Mouse (Mus musculus) midbrain, postnatal 0 days (tissue): ENCODE data around the gene Tex44. TPM values are rescaled to one million over a fixed set of nuclear protein-coding genes. Genes with fewer than 3 reads are reported as not detected.

Source experiments
- ATAC-seq: fragments of 200-750 bp; cut with Nextera tagmentation; 2 replicates; pipeline ENCODE4 v1.8.0; 2017; ENCODE audit warnings: moderate number of reproducible peaks, mild to moderate bottlenecking, moderate TSS enrichment, moderate library complexity; ENCODE audit not compliant: low FRiP score
- DNase-seq: peaks from one replicate; pipeline ENCODE4 v3.0.0-alpha.2; 2015; ENCODE audit warnings: low spot score
- H3K27ac ChIP-seq: fragments of 300-500 bp; sonication (generic); 2 replicates; pipeline ENCODE4 v1.5.1; 2014; ENCODE audit warnings: low read depth, mild to moderate bottlenecking, low read length, mixed read lengths
- H3K27me3 ChIP-seq: fragments of 300-500 bp; sonication (generic); 2 replicates; pipeline ENCODE4 v1.6.1; 2014; ENCODE audit warnings: low read length, control low read depth, mixed read lengths; ENCODE audit not compliant: insufficient read depth
- H3K36me3 ChIP-seq: fragments of 300-500 bp; sonication (generic); 2 replicates; pipeline ENCODE4 v1.6.1; 2014; ENCODE audit warnings: low read length, control low read depth, mixed read lengths; ENCODE audit not compliant: insufficient read depth
- H3K4me1 ChIP-seq: fragments of 300-500 bp; sonication (generic); 2 replicates; pipeline ENCODE4 v1.6.1; 2014; ENCODE audit warnings: mild to moderate bottlenecking, control low read depth, antibody characterized with exemption, low read length, mixed read lengths; ENCODE audit not compliant: insufficient read depth
- H3K4me2 ChIP-seq: fragments of 300-500 bp; sonication (generic); 2 replicates; pipeline ENCODE4 v1.6.1; 2014; ENCODE audit warnings: low read depth, mild to moderate bottlenecking, low read length, mixed read lengths; ENCODE audit not compliant: poor library complexity, severe bottlenecking
- H3K4me3 ChIP-seq: fragments of 300-500 bp; sonication (generic); 2 replicates; pipeline ENCODE4 v1.5.1; 2014; ENCODE audit warnings: low read depth, mild to moderate bottlenecking, low read length, moderate library complexity
- H3K9ac ChIP-seq: fragments of 300-500 bp; sonication (generic); replicated peaks from 2 replicates; pipeline ENCODE4 v1.6.1; 2014; ENCODE audit warnings: mild to moderate bottlenecking, low read length, moderate library complexity, mixed read lengths; ENCODE audit not compliant: poor library complexity, severe bottlenecking
- H3K9me3 ChIP-seq: fragments of 300-500 bp; sonication (generic); 2 replicates; pipeline ENCODE4 v1.6.1; 2016; ENCODE audit warnings: low read length, control low read depth
- CTCF ChIP-seq: IDR thresholded peaks from 2 replicates; pipeline ENCODE4 v1.5.1; 2016; ENCODE audit warnings: antibody characterized with exemption, mild to moderate bottlenecking
- WGBS: fragments of 180-500 bp; shearing (Covaris S2); extraction: QIAGEN DNeasy Blood & Tissue Kit; methylation state at CpG from one replicate; pipeline ENCODE4 v1.1.7; 2014; 5-methylcytosine and 5-hydroxymethylcytosine counted together
- polyA plus RNA-seq: library from polyadenylated mRNA; unstranded; fragments of >200 nt; fragmentation: Nextera tagmentation; extraction: Ambion mirVana; gene quantifications from 2 replicates; pipeline ENCODE4 v1.2.1, GENCODE M21; 2015
- total RNA-seq: library from RNA; depleted of rRNA; stranded (reverse); fragments of >200 nt; gene quantifications from 2 replicates; pipeline ENCODE4 v1.2.3, GENCODE M21; 2014

Tex44 gene
- total and polyA plus RNA-seq, 2 experiments from 2014 or later = not detected

DNA sequence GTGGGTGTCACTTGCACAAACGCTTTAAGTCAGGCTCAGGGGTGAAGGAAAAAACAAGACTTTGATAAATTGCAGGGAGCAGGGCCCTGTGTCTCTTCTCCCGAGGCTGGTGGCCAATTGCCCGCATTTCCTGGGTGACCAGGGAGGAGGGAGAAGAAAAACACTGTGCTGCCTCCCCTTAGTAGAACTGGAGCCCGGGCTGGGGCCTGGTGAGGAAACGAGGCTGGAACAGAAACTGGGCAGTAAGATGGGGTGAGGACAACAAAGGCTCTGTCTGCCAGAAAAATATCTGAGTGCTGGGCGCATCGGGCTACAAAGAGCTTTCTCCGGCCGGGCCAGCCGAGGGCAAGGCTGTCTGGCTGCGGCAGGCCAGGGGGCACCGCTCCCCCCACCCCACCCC is 7.9 kb downstream of the Tex44 start:
- TF ChIP-seq CTCF = no peak
- H3K27me3 ChIP-seq = no peaks in the 10 kb centered on the region
- peak overlapping the region; percentile 96 for H3K27ac ChIP-seq
- 2% methylated on average over 11 of the region's 12 CpGs for WGBS
- ATAC-seq (peak; percentile 64), DNase-seq (peak; percentile 83)
- H3K9me3 ChIP-seq = no peaks in the 10 kb centered on the region
- peaks cover 6% of the 10 kb centered on the region; the same call in 1 of the 2 replicates for H3K4me1 ChIP-seq
- H3K4me2 ChIP-seq = peak overlapping the region; percentile 86
- no peaks in the 10 kb centered on the region for H3K36me3 ChIP-seq
- H3K4me3 ChIP-seq = peak overlapping the region; percentile 42
- peak overlapping the region; percentile 74 for H3K9ac ChIP-seq

DNA sequence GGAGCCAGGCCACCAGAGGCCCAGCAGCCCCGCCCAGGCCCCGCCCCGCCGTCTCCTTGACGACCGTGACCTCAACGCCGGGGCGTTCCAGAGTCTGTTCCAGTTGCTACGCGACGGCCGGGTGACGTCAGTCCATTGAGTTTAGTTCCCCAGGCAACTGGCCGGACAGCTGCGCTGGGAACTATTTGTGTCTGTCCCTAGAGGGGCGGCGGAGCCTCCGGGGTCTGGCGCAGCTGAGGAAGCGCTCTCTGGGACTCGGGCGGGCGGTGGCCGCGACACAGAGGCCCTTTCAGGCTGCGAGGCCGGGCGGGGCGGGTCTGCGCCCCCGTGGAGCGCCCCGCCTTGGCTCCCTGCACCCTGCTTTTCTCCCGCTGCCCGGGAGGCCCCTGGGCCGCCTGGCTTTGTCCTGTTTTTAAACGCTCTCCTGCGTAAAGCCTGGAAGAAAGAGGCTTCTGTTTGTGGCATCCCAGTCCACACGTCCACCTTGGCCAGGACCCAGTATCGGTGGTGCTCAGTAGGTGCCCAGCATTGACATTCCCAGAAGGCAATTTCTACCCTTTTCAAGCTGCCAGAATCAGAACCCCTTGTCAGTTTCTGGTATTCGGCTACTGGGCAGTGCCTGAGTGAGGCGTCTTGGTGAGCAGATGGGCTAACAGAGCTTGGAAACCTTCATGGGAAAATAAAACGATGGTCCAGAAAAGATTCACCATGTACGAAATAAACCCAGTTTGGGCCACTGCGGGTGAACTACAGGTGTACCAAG is 8.5 kb downstream of the Tex44 start:
- TF ChIP-seq CTCF = no peak
- Histone ChIP-seq H3K4me2 (peak overlapping the region; percentile 86), H3K4me1 (peaks cover 6% of the 10 kb centered on the region; the same call in 1 of the 2 replicates), H3K36me3 (no peaks in the 10 kb centered on the region), H3K9me3 (no peaks in the 10 kb centered on the region), H3K9ac (peak overlapping the region; percentile 74), H3K27me3 (no peaks in the 10 kb centered on the region), H3K27ac (peak overlapping the region; percentile 96), H3K4me3 (peak overlapping the region; percentile 42)
- peak; percentile 99 for DNase-seq
- ATAC-seq = peak; percentile 91
- 2% methylated on average over 42 of the region's 46 CpGs for WGBS

DNA sequence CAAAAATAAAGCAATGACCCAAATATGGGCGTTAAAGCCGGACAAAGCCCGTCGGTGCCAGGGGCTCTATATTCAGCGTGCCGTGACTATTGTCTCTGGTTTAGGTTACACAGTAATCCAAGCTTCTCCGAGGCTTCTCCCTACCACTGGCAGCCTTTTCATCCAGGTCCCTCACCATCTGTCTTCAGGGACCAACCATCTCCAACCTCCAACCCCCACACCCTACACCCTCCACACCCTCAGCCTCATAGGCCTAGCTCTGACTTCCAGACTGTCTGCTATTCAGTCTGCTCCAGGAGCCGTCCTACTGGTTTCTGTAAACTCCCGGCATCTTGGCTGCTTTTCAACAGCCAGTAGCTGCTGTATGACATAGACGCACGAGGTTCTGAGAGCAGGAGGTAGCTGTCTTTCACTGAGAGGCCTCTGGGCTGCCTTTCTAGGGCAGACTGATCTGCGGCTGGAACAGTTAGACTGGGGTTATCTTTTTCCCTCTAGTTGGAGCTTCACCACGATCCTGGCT is 9.2 kb downstream of the Tex44 start:
- Histone ChIP-seq H3K27ac (peak overlapping the region; percentile 96), H3K4me2 (peak overlapping the region; percentile 86), H3K36me3 (no peaks in the 10 kb centered on the region), H3K27me3 (no peaks in the 10 kb centered on the region), H3K4me1 (peaks cover 9% of the 10 kb centered on the region; the same call in 1 of the 2 replicates), H3K9me3 (no peaks in the 10 kb centered on the region), H3K4me3 (no peak overlapping the region), H3K9ac (0 out of 2 replicates have a peak overlapping the region, but pooled peaks have one; percentile 0)
- ATAC-seq (peak; percentile 4; the same call in 1 of the 2 replicates), DNase-seq (peak; percentile 91)
- 13% methylated on average over 13 of the region's 13 CpGs for WGBS
- TF ChIP-seq CTCF = no peak

DNA sequence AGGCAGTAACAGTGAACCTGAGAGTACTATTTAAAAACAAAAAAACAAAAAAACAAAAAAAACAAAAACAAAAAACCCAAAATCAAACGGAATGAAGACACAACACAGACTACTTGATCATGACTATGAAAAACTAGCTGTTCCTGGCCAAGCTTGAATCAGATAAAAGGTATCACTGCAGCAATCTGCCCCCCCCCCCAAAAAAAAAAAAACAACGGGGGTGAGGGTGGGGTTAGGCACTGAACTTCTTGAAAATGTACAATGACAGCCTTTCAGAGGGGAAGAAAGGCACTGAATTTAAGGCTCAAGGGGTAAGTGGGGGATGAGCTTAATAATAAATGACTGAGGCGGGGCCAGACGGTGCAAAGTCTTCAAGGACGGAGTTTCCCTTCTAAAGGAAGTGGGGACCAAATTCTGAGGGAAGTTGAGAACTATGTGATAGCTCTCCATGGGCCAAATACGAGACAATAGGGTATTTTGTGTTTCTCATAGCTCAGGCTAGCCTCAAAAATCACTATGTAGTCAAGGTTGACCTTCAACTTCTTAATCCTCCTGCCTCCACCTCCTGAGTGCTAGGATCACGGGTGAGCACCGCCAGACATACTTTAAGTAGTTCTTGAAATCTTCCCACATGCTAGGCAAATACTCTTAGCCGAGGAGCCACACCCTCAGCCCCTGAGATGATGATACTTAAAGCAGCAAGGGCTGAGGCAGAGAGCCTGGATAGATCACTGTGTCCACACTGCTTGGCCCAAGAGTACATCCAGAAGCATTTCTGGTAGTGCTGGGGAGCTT is 11.3 kb downstream of the Tex44 start:
- Histone ChIP-seq H3K9me3 (no peaks in the 10 kb centered on the region), H3K27ac (no peak overlapping the region), H3K27me3 (no peaks in the 10 kb centered on the region), H3K4me3 (no peak overlapping the region), H3K9ac (peak overlapping the region; percentile 8; the same call in 1 of the 2 replicates), H3K4me2 (no peak overlapping the region), H3K36me3 (no peaks in the 10 kb centered on the region), H3K4me1 (peaks cover 9% of the 10 kb centered on the region; the same call in 1 of the 2 replicates)
- DNase-seq = no peak
- ATAC-seq = no peak
- no peak for TF ChIP-seq CTCF
- 68% methylated on average over 9 of the region's 9 CpGs for WGBS

DNA sequence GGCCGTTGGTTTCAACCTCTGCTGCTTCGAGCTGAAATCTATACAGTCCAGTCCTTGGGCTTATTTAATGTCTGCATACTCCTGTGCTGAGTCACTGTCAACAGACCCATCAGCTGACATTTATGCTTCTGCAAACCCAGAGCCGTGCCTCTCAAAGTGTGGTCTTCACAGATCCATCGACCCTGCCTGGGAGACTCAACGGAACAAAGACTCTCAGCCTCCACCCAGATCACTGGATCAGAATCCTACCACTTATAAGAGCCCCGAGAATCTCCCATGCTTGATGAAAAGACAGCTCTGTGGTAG is 11.8 kb downstream of the Tex44 start:
- Histone ChIP-seq H3K4me3 (no peak overlapping the region), H3K27ac (no peak overlapping the region), H3K4me1 (peaks cover 9% of the 10 kb centered on the region; the same call in 1 of the 2 replicates), H3K36me3 (no peaks in the 10 kb centered on the region), H3K27me3 (no peaks in the 10 kb centered on the region), H3K9me3 (no peaks in the 10 kb centered on the region), H3K9ac (peak overlapping the region; percentile 8; the same call in 1 of the 2 replicates), H3K4me2 (no peak overlapping the region)
- 74% methylated on average over 6 of the region's 6 CpGs for WGBS
- DNase-seq (no peak), ATAC-seq (no peak)
- TF ChIP-seq CTCF = no peak
